Mouse (Mus musculus) liver, embryonic 15.5 days (tissue): ENCODE measurements at regions not wholly inside any gene's neighbourhood (a gene's known extent, or its start where the extent isn't known, plus 50 kb on each side); places are given as distances from the start of the nearest gene placed in this dataset.

Source experiments
- ATAC-seq: fragments of 200-750 bp; cut with Nextera tagmentation; 2 replicates; pipeline ENCODE4 v1.8.0; 2017; ENCODE audit warnings: moderate number of reproducible peaks, mild to moderate bottlenecking, moderate library complexity; ENCODE audit not compliant: insufficient read depth
- H3K27ac ChIP-seq: fragments of 300-500 bp; sonication (generic); replicated peaks from 2 replicates; pipeline ENCODE4 v1.5.1; 2015; ENCODE audit warnings: mild to moderate bottlenecking, inconsistent platforms
- H3K27me3 ChIP-seq: fragments of 300-500 bp; sonication (generic); 2 replicates; pipeline ENCODE4 v1.6.1; 2015; ENCODE audit warnings: mild to moderate bottlenecking, inconsistent platforms
- H3K36me3 ChIP-seq: fragments of 300-500 bp; sonication (generic); replicated peaks from 2 replicates; pipeline ENCODE4 v1.6.1; 2015; ENCODE audit warnings: moderate library complexity, mild to moderate bottlenecking, inconsistent platforms
- H3K4me1 ChIP-seq: fragments of 300-500 bp; sonication (generic); replicated peaks from 2 replicates; pipeline ENCODE4 v1.6.1; 2015; ENCODE audit warnings: inconsistent platforms
- H3K4me2 ChIP-seq: fragments of 300-500 bp; sonication (generic); 2 replicates; pipeline ENCODE4 v1.6.1; 2015; ENCODE audit warnings: moderate library complexity, mild to moderate bottlenecking, inconsistent platforms
- H3K4me3 ChIP-seq: fragments of 300-500 bp; sonication (generic); replicated peaks from 2 replicates; pipeline ENCODE4 v1.5.1; 2015; ENCODE audit warnings: mild to moderate bottlenecking, inconsistent platforms
- H3K9ac ChIP-seq: fragments of 300-500 bp; sonication (generic); 2 replicates; pipeline ENCODE4 v1.6.1; 2015; ENCODE audit warnings: moderate library complexity, mild to moderate bottlenecking, inconsistent platforms
- H3K9me3 ChIP-seq: fragments of 300-500 bp; sonication (generic); replicated peaks from 2 replicates; pipeline ENCODE4 v1.6.1; 2016; ENCODE audit warnings: inconsistent platforms
- WGBS: fragments of 180-500 bp; shearing (Covaris S2); methylation state at CpG from one replicate; pipeline ENCODE4 v1.1.7; 2015; ENCODE audit warnings: mixed read lengths; ENCODE audit not compliant: insufficient replicate concordance; 5-methylcytosine and 5-hydroxymethylcytosine counted together

- Histone ChIP-seq H3K4me3 (no peak overlapping the region), H3K9me3 (no peaks in the 10 kb centered on the region), H3K27ac (no peak overlapping the region), H3K4me1 (no peaks in the 10 kb centered on the region), H3K36me3 (no peaks in the 10 kb centered on the region), H3K9ac (no peak overlapping the region), H3K27me3 (no peaks in the 10 kb centered on the region), H3K4me2 (no peak overlapping the region)
- ATAC-seq: no peak
Measured at GRCm38 (mm10) chr8:89582566-89582965, 538.6 kb upstream of the Sall1 start.

GRCm38 (mm10) chr8:89571816-89572215, 527.9 kb upstream of the Sall1 start:
- no peak overlapping the region for H3K4me3 ChIP-seq
- H3K4me1 ChIP-seq: no peaks in the 10 kb centered on the region
- no peak overlapping the region for H3K27ac ChIP-seq
- H3K36me3 ChIP-seq: no peaks in the 10 kb centered on the region
- WGBS: 5% methylated on average over 13 of the region's 13 CpGs
- no peaks in the 10 kb centered on the region for H3K9me3 ChIP-seq
- no peak overlapping the region for H3K4me2 ChIP-seq
- ATAC-seq: no peak
- H3K9ac ChIP-seq: no peak overlapping the region
- H3K27me3 ChIP-seq: peaks cover 8% of the 10 kb centered on the region; the same call in 1 of the 2 replicates

GRCm38 (mm10) chr8:89570639-89571325, 526.8 kb upstream of the Sall1 start:
- Histone ChIP-seq H3K4me2 (no peak overlapping the region), H3K27ac (no peak overlapping the region), H3K4me3 (no peak overlapping the region), H3K36me3 (no peaks in the 10 kb centered on the region), H3K9ac (no peak overlapping the region), H3K9me3 (no peaks in the 10 kb centered on the region), H3K27me3 (peaks cover 8% of the 10 kb centered on the region; the same call in 1 of the 2 replicates), H3K4me1 (no peaks in the 10 kb centered on the region)
- ATAC-seq: no peak
- 52% methylated on average over 10 of the region's 10 CpGs for WGBS

- ATAC-seq: no peak
- Histone ChIP-seq H3K36me3 (no peaks in the 10 kb centered on the region), H3K9me3 (no peaks in the 10 kb centered on the region), H3K4me1 (no peaks in the 10 kb centered on the region), H3K4me2 (no peak overlapping the region), H3K27me3 (peaks cover 8% of the 10 kb centered on the region; the same call in 1 of the 2 replicates), H3K27ac (no peak overlapping the region), H3K4me3 (no peak overlapping the region), H3K9ac (no peak overlapping the region)
- 49% methylated on average over 9 of the region's 9 CpGs for WGBS
Measured at GRCm38 (mm10) chr8:89569406-89569805, 525.4 kb upstream of the Sall1 start.

GRCm38 (mm10) chr8:89568641-89569040, 524.7 kb upstream of the Sall1 start:
- Histone ChIP-seq H3K4me3 (no peak overlapping the region), H3K9ac (no peak overlapping the region), H3K27me3 (peaks cover 8% of the 10 kb centered on the region; the same call in 1 of the 2 replicates), H3K9me3 (no peaks in the 10 kb centered on the region), H3K27ac (no peak overlapping the region), H3K4me1 (no peaks in the 10 kb centered on the region), H3K4me2 (no peak overlapping the region), H3K36me3 (no peaks in the 10 kb centered on the region)
- ATAC-seq: no peak
- WGBS: 58% methylated on average over 7 of the region's 7 CpGs

GRCm38 (mm10) chr8:89566986-89567385, 523.0 kb upstream of the Sall1 start:
- ATAC-seq: no peak
- WGBS: 62% methylated on average over 7 of the region's 7 CpGs
- no peaks in the 10 kb centered on the region for H3K4me1 ChIP-seq

GRCm38 (mm10) chr8:89566461-89566860, 522.5 kb upstream of the Sall1 start:
- WGBS: 33% methylated on average over 4 of the region's 4 CpGs
- Histone ChIP-seq H3K9me3 (no peaks in the 10 kb centered on the region), H3K9ac (no peak overlapping the region), H3K36me3 (no peaks in the 10 kb centered on the region), H3K27ac (no peak overlapping the region), H3K4me3 (no peak overlapping the region), H3K4me1 (no peaks in the 10 kb centered on the region), H3K27me3 (no peaks in the 10 kb centered on the region), H3K4me2 (no peak overlapping the region)
- ATAC-seq: no peak

More at GRCm38 (mm10) chr8:89566986-89567385, 523.0 kb upstream of the Sall1 start:
- Histone ChIP-seq H3K9ac (no peak overlapping the region), H3K9me3 (no peaks in the 10 kb centered on the region), H3K4me2 (no peak overlapping the region), H3K27me3 (0 out of 2 replicates have a peak, but pooled peaks cover under 1% of the 10 kb centered on the region), H3K27ac (no peak overlapping the region), H3K4me3 (no peak overlapping the region), H3K36me3 (no peaks in the 10 kb centered on the region)

- Histone ChIP-seq H3K36me3 (no peaks in the 10 kb centered on the region), H3K9ac (no peak overlapping the region), H3K27me3 (no peaks in the 10 kb centered on the region), H3K4me2 (no peak overlapping the region), H3K9me3 (no peaks in the 10 kb centered on the region), H3K27ac (no peak overlapping the region), H3K4me1 (no peaks in the 10 kb centered on the region), H3K4me3 (no peak overlapping the region)
- ATAC-seq: no peak
- WGBS: 62% methylated on average over 9 of the region's 9 CpGs
Measured at GRCm38 (mm10) chr8:89565147-89565826, 521.3 kb upstream of the Sall1 start.

GRCm38 (mm10) chr8:89563544-89563943, 519.6 kb upstream of the Sall1 start:
- Histone ChIP-seq H3K9ac (no peak overlapping the region), H3K4me3 (no peak overlapping the region), H3K4me2 (no peak overlapping the region), H3K36me3 (no peaks in the 10 kb centered on the region), H3K9me3 (no peaks in the 10 kb centered on the region), H3K27ac (no peak overlapping the region), H3K4me1 (no peaks in the 10 kb centered on the region), H3K27me3 (no peaks in the 10 kb centered on the region)
- WGBS: 49% methylated on average over 2 of the region's 2 CpGs
- ATAC-seq: no peak

GRCm38 (mm10) chr8:89562597-89562996, 518.6 kb upstream of the Sall1 start:
- Histone ChIP-seq H3K36me3 (no peaks in the 10 kb centered on the region), H3K27ac (no peak overlapping the region), H3K4me3 (no peak overlapping the region), H3K9ac (no peak overlapping the region), H3K4me1 (no peaks in the 10 kb centered on the region), H3K4me2 (no peak overlapping the region), H3K9me3 (no peaks in the 10 kb centered on the region), H3K27me3 (no peaks in the 10 kb centered on the region)
- 62% methylated on average over 8 of the region's 8 CpGs for WGBS
- ATAC-seq: no peak

GRCm38 (mm10) chr8:89541231-89541630, 497.3 kb upstream of the Sall1 start:
- Histone ChIP-seq H3K27me3 (no peaks in the 10 kb centered on the region), H3K4me3 (no peak overlapping the region), H3K36me3 (no peaks in the 10 kb centered on the region), H3K27ac (no peak overlapping the region), H3K9me3 (no peaks in the 10 kb centered on the region), H3K4me2 (no peak overlapping the region), H3K9ac (no peak overlapping the region), H3K4me1 (no peaks in the 10 kb centered on the region)
- 48% methylated on average over 3 of the region's 3 CpGs for WGBS
- no peak for ATAC-seq
